Mouse (Mus musculus) ES-Bruce4 (cell line): Measurements from ENCODE around the gene Blm. TPM values are rescaled to one million over a fixed set of nuclear protein-coding genes. Genes with fewer than 3 reads are reported as not detected.

Experiments used
- H3K27ac ChIP-seq: 2 replicates; pipeline ENCODE4 v1.5.1; 2012; ENCODE audit warnings: low read length, inconsistent platforms; ENCODE audit not compliant: insufficient read depth
- H3K27me3 ChIP-seq: 2 replicates; pipeline ENCODE4 v1.6.1; 2012; ENCODE audit warnings: mild to moderate bottlenecking, low read length, inconsistent platforms; ENCODE audit not compliant: control insufficient read depth, poor library complexity, insufficient read depth, severe bottlenecking
- H3K36me3 ChIP-seq: 2 replicates; pipeline ENCODE4 v1.6.1; 2012; ENCODE audit warnings: inconsistent platforms, mild to moderate bottlenecking, low read length, moderate library complexity; ENCODE audit not compliant: control insufficient read depth, poor library complexity, insufficient read depth, severe bottlenecking
- H3K4me1 ChIP-seq: one replicate; pipeline ENCODE4 v1.8.1; 2011; ENCODE audit warnings: low read length; ENCODE audit not compliant: control insufficient read depth, insufficient read depth
- H3K4me3 ChIP-seq: 2 replicates; pipeline ENCODE4 v1.5.1; 2011; ENCODE audit warnings: low read depth, mild to moderate bottlenecking, low read length
- H3K9ac ChIP-seq: 2 replicates; pipeline ENCODE4 v1.6.1; 2012; ENCODE audit warnings: low read depth, mild to moderate bottlenecking, inconsistent platforms; ENCODE audit not compliant: poor library complexity, severe bottlenecking
- H3K9me3 ChIP-seq: replicated peaks from 2 replicates; pipeline ENCODE4 v1.6.1; 2012; ENCODE audit warnings: mild to moderate bottlenecking, low read length, inconsistent platforms; ENCODE audit not compliant: control insufficient read depth, poor library complexity, insufficient read depth, severe bottlenecking
- CTCF ChIP-seq: IDR thresholded peaks from one replicate; pipeline ENCODE4 v1.8.1; 2011; ENCODE audit warnings: low read depth, low read length
- EP300 ChIP-seq: IDR thresholded peaks from 2 replicates; pipeline ENCODE4 v1.6.1; 2011; ENCODE audit warnings: low read depth, low read length; ENCODE audit not compliant: insufficient read depth
- POLR2A ChIP-seq: IDR thresholded peaks from one replicate; pipeline ENCODE4 v1.8.1; 2011; ENCODE audit warnings: low read length; ENCODE audit not compliant: insufficient read depth
- polyA plus RNA-seq: library from polyadenylated mRNA; stranded (reverse); fragments of >200 nt; gene quantifications from 2 replicates; pipeline ENCODE4 v1.2.4, GENCODE M21; 2011; ENCODE audit warnings: low read depth; ENCODE audit not compliant: missing spikeins, insufficient read depth, insufficient read length

Gene Blm
- polyA plus RNA-seq, 1 experiment, result 139 TPM

- Histone ChIP-seq H3K27ac (no peak overlapping the region), H3K4me1 (no peaks in the 10 kb centered on the region), H3K36me3 (no peaks in the 10 kb centered on the region), H3K27me3 (no peaks in the 10 kb centered on the region), H3K4me3 (no peak overlapping the region), H3K9me3 (no peaks in the 10 kb centered on the region), H3K9ac (no peak overlapping the region)
- TF ChIP-seq EP300 (no peak), CTCF (no peak), POLR2A (no peak)
These were observed 92.7 kb downstream of the Blm start for GRCm38 (mm10) chr7:80441986-80442904.

- H3K9ac ChIP-seq, result no peak overlapping the region
- H3K4me3 ChIP-seq, result no peak overlapping the region
- TF ChIP-seq EP300 (no peak), CTCF (no peak), POLR2A (no peak)
- H3K9me3 ChIP-seq, result no peaks in the 10 kb centered on the region
- H3K36me3 ChIP-seq, result no peaks in the 10 kb centered on the region
- no peaks in the 10 kb centered on the region for H3K27me3 ChIP-seq
- H3K4me1 ChIP-seq, result no peaks in the 10 kb centered on the region
- H3K27ac ChIP-seq, result no peak overlapping the region
These were observed 94.2 kb downstream of the Blm start for GRCm38 (mm10) chr7:80440685-80441084.

GRCm38 (mm10) chr7:80439789-80440488 is 95.0 kb downstream of the Blm start:
- Histone ChIP-seq H3K9me3 (no peaks in the 10 kb centered on the region), H3K27me3 (no peaks in the 10 kb centered on the region), H3K4me1 (no peaks in the 10 kb centered on the region), H3K4me3 (no peak overlapping the region), H3K36me3 (no peaks in the 10 kb centered on the region), H3K9ac (no peak overlapping the region), H3K27ac (no peak overlapping the region)
- no peak for TF ChIP-seq CTCF
- no peak for TF ChIP-seq EP300
- no peak for TF ChIP-seq POLR2A

- Histone ChIP-seq H3K4me1 (no peaks in the 10 kb centered on the region), H3K36me3 (no peaks in the 10 kb centered on the region), H3K9ac (no peak overlapping the region), H3K27ac (no peak overlapping the region), H3K27me3 (no peaks in the 10 kb centered on the region), H3K4me3 (no peak overlapping the region), H3K9me3 (no peaks in the 10 kb centered on the region)
- TF ChIP-seq CTCF (no peak), POLR2A (no peak), EP300 (no peak)
These were observed 95.7 kb downstream of the Blm start for GRCm38 (mm10) chr7:80439032-80439760.

- Histone ChIP-seq H3K9ac (no peak overlapping the region), H3K27me3 (no peaks in the 10 kb centered on the region), H3K27ac (no peak overlapping the region), H3K4me1 (no peaks in the 10 kb centered on the region), H3K9me3 (no peaks in the 10 kb centered on the region), H3K36me3 (no peaks in the 10 kb centered on the region), H3K4me3 (no peak overlapping the region)
- no peak for TF ChIP-seq EP300
- no peak for TF ChIP-seq POLR2A
These were observed 98.3 kb downstream of the Blm start for GRCm38 (mm10) chr7:80436571-80436970.
